Mouse (Mus musculus) heart, adult 18-20 months (tissue): Measurements from ENCODE around the gene Rpl39l. TPM values are rescaled to one million over a fixed set of nuclear protein-coding genes. Genes with fewer than 3 reads are reported as not detected.
A peak's percentile ranks its signal among the peaks of the same experiment; 100 is the strongest.
"Not testable (repeated sequence)": the region's sequence is repeated elsewhere in the genome, so short reads cannot be mapped to it uniquely, and the experiment has no call there.

Experiments used
- DNase-seq, 2 experiments: peaks; one replicate each; pipeline ENCODE4 v3.0.0; 2021 to 2022; ENCODE audit warnings: mixed read lengths in 1 of 2
- long read RNA-seq, 2 experiments: library from polyadenylated mRNA; stranded (forward); transcript quantifications; one replicate each; pipeline ENCODE4 v2.0.0; 2021
- total RNA-seq, 2 experiments: library from RNA; stranded (reverse); gene quantifications; 2 replicates each; pipeline ENCODE4 v1.2.3; 2021

Gene Rpl39l
- total RNA-seq: not detected
- long read RNA-seq, experiment 1: 0 reads
- long read RNA-seq, experiment 2: 0 reads

GRCm38 (mm10) chr16:10170005-10170404 is at the start of gene Rpl39l:
Gene Rpl39l, plus strand, starts transcription at chr16:10170226.
- DNase-seq: no peak

- DNase-seq: no peak
These were observed 42.4 kb upstream of the Rpl39l start for GRCm38 (mm10) chr16:10127586-10127985.

DNA sequence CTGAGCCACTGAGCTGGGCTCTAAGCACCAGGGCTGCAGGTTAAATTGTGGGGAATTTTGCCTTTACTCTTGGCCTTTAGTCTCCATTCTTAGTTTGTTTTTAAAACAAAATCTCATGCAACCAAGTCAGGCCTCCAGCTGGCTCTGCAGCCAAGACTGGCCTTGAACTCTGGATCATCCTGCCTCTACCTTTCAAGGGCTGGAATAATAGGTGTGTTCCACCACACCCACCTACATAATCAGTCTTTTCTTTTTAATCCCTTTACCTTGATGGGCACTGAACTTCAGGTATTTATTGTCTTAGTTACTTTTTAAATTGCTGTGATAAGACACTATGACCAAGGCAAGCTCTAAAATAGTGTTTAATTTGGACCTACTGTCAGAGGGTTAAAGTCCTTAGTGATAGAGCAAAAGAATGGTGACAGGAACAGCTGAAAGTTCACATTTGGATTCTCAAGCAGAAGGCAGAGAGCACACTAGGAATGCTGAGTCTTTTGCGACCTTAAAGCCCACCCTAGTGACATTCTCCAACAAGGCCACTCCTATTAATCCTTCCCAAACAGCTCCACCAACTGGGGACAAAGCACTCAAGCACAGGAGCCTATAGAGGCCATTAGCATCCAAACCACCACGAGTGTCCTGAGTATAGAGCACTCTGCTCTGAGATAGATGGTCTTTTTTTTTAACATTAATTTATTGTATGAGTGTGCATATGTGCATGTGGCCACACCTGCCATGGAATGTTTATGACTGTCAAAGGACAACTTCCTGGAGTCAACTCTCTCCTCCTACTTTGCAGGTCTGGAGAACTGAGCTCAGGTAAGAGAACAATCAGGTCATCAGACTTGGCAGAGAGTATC is 40.7 kb upstream of the Rpl39l start:
- DNase-seq: no peak

- DNase-seq: no peak
These were observed 26.9 kb upstream of the Rpl39l start for GRCm38 (mm10) chr16:10143166-10143565.

DNA sequence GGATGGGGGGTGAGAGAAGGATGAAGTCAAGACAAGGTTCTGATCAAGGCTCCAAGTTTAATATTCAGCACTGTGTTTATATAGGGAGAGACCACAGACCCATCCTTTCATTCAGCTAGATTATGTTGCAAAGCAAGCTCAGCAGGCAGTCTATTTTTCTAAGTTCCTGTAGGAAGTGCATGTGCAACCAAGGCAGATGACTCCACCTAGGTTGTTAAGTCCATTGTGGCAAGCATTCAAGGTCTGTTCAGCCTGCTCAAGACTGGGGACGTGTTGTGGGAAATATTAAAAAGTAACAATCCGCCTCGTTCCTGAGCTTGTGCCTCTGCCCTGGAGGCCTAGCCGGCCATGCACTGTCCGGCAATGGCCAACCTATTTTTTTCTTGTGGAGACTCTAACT is 22.6 kb upstream of the Rpl39l start:
- no peak for DNase-seq

GRCm38 (mm10) chr16:10169123-10169905 is 712 bp upstream of the Rpl39l start:
- DNase-seq: no peak

DNA sequence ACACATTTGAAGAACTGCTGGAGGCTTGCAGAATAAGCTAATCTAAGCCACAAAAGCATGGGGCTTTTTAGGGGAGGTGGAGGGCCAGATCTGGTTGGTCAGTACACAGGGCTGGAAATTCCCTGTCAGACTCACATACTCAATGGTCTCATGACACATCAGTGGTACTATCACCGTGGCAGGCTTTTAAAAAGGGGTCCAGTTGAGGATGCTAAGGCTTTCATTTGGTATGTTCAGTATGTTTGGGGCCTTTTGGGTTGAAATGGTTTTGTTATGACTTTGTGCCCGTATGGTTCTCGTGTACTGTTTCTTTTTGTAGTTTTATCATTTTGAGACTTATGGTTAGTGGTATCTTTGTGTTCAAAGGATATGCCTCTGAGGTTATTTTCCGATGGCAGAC is 1.2 kb downstream of the Rpl39l start:
- DNase-seq: no peak

GRCm38 (mm10) chr16:10172179-10172820 is 2.3 kb downstream of the Rpl39l start:
- no peak for DNase-seq

GRCm38 (mm10) chr16:10187461-10187860 is 17.4 kb downstream of the Rpl39l start:
- not testable (repeated sequence) for DNase-seq

GRCm38 (mm10) chr16:10192679-10193506 is 22.9 kb downstream of the Rpl39l start, which contains the start of gene Atf7ip2:
Gene Atf7ip2, plus strand, starts transcription at chr16:10192712.
- peak; percentile 87 to 93 for DNase-seq

DNA sequence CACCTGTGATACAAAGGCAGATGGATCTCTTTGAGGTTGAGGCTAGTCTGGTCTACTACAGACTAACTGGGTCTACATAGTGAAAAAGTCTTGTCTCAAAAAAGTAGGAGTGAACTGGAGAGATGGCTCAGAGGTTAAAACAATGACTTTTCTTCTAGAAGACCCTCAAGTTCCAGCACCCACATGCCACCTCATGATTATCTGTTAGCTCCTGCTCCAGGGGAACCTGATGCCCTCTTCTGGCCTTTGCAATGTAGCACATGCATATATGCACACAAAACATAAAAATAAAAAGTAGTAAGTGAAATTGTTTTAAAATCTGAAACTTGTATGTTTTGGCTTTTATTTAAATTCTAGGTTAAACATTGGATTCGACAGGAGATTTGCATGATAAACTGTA is 38.8 kb downstream of the Rpl39l start:
- no peak for DNase-seq

DNA sequence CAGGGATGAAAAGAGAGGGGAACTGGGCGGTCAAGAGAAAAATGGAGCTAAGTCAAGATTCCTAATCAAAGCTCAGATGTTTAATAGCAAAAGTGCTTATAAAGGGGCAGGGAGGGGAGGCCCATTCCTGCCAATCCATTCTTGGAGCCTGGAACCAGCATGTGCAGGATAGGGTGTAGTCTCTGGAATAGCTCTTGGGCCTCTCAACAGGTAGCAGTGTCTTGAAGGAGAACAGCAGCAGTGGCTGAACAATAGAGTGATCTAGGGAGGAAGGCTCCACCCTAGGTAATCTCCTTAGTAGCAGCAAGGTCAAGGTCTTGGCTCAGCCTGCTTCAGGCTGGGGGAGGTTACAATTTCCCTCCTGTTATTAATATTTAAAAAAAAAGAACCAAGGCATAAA is 46.3 kb downstream of the Rpl39l start:
- not testable (repeated sequence) for DNase-seq

- not testable (repeated sequence) for DNase-seq
These were observed 47.0 kb downstream of the Rpl39l start for GRCm38 (mm10) chr16:10217020-10217419.

Other genes starting within 250 kb of the Rpl39l start
- under 1 TPM; 0.23 to 0.25 TPM for gene Grin2a, start 174.7 kb upstream of the Rpl39l start, total RNA-seq
- not detected for gene Atf7ip2, start 22.5 kb downstream of the Rpl39l start, total RNA-seq
- 10 to 100 TPM; 31.4 to 34.6 TPM for gene Emp2, start 143.7 kb downstream of the Rpl39l start, total RNA-seq
- not detected for gene Tekt5, start 225.3 kb downstream of the Rpl39l start, total RNA-seq
- gene Nubp1, start 241.7 kb downstream of the Rpl39l start, total RNA-seq: 1 to 10 TPM; 7.7 to 8.4 TPM